ENCODE assay signal across 8 mouse cellular contexts in genomic region chr16:10834911-10835587, GRCm38 (mm10). TPM values are rescaled to one million over a fixed set of nuclear protein-coding genes. Genes with fewer than 3 reads are reported as not detected.
DNase-seq lines count a peak whose midpoint lies in the region; ATAC-seq and TF ChIP-seq lines count a peak whose summit lies in the region.

Gene Rmi2 (plus strand): TSS chr16:10835059.

- H3K9me3 ChIP-seq in ES-Bruce4 (replicated peaks; ENCODE audit: control insufficient read depth, insufficient read depth, low read length, poor library complexity, severe bottlenecking), result no peaks in the 10 kb centered on the region
- H3K9me3 ChIP-seq in forebrain, embryonic 13.5 days (replicated peaks), result no peaks in the 10 kb centered on the region
- H3K9me3 ChIP-seq in liver, embryonic 16.5 days (replicated peaks; ENCODE audit: control insufficient read depth, low read length), result no peaks in the 10 kb centered on the region
- no peaks in the 10 kb centered on the region for H3K9me3 ChIP-seq in neural tube, embryonic 12.5 days
- no peaks in the 10 kb centered on the region for H3K9me3 ChIP-seq in stomach, postnatal 0 days (ENCODE audit: control insufficient read depth, low read length)

- H3K4me3 ChIP-seq in ES-Bruce4 (ENCODE audit: low read depth, low read length), result peak within 1 kb of the TSS; percentile 62
- H3K4me3 ChIP-seq in forebrain, embryonic 13.5 days, result peak within 1 kb of the TSS; percentile 88
- H3K4me3 ChIP-seq in liver, embryonic 16.5 days (ENCODE audit: low read depth, low read length), result peak within 1 kb of the TSS; percentile 89
- H3K4me3 ChIP-seq in neural tube, embryonic 12.5 days, result peak within 1 kb of the TSS; percentile 81
- H3K4me3 ChIP-seq in stomach, postnatal 0 days (ENCODE audit: low read depth, low read length), result peak within 1 kb of the TSS; percentile 69

- peak within 1 kb of the TSS; percentile 93 for H3K4me2 ChIP-seq in forebrain, embryonic 13.5 days
- H3K4me2 ChIP-seq in liver, embryonic 16.5 days (ENCODE audit: low read depth, low read length), result peak within 1 kb of the TSS; percentile 98
- peak within 1 kb of the TSS; percentile 99 for H3K4me2 ChIP-seq in neural tube, embryonic 12.5 days (replicated peaks)
- H3K4me2 ChIP-seq in stomach, postnatal 0 days (replicated peaks; ENCODE audit: low read depth), result peak within 1 kb of the TSS; percentile 96

- peak; percentile 50 for TF ChIP-seq POLR2A in ES-Bruce4 (IDR thresholded peaks at IDR 0.05; ENCODE audit: insufficient read depth, low read length)

- no peaks in the 10 kb centered on the region for H3K36me3 ChIP-seq in ES-Bruce4 (ENCODE audit: control insufficient read depth, insufficient read depth, low read length, poor library complexity, severe bottlenecking)
- no peaks in the 10 kb centered on the region for H3K36me3 ChIP-seq in forebrain, embryonic 13.5 days (ENCODE audit: poor library complexity, severe bottlenecking)
- H3K36me3 ChIP-seq in liver, embryonic 16.5 days (ENCODE audit: control insufficient read depth, insufficient read depth), result no peaks in the 10 kb centered on the region
- H3K36me3 ChIP-seq in neural tube, embryonic 12.5 days, result no peaks in the 10 kb centered on the region
- no peaks in the 10 kb centered on the region for H3K36me3 ChIP-seq in stomach, postnatal 0 days (ENCODE audit: control insufficient read depth, insufficient read depth, low read length)

- H3K27me3 ChIP-seq in ES-Bruce4 (ENCODE audit: control insufficient read depth, insufficient read depth, low read length, poor library complexity, severe bottlenecking), result no peaks in the 10 kb centered on the region
- peaks cover 5% of the 10 kb centered on the region; the same call in 1 of the 2 replicates for H3K27me3 ChIP-seq in forebrain, embryonic 13.5 days
- H3K27me3 ChIP-seq in liver, embryonic 16.5 days (ENCODE audit: control insufficient read depth, insufficient read depth, low read depth, low read length), result no peaks in the 10 kb centered on the region
- no peaks in the 10 kb centered on the region for H3K27me3 ChIP-seq in neural tube, embryonic 12.5 days (replicated peaks)
- no peaks in the 10 kb centered on the region for H3K27me3 ChIP-seq in stomach, postnatal 0 days (ENCODE audit: control insufficient read depth, insufficient read depth, low read length)

- TF ChIP-seq CTCF in ES-Bruce4 (IDR thresholded peaks at IDR 0.05; ENCODE audit: low read depth, low read length), result no peak
- no peak for TF ChIP-seq CTCF in stomach, postnatal 0 days (IDR thresholded peaks at IDR 0.05; ENCODE audit: low read depth)

- no peaks in the 10 kb centered on the region for H3K4me1 ChIP-seq in ES-Bruce4 (ENCODE audit: control insufficient read depth, insufficient read depth, low read length)
- H3K4me1 ChIP-seq in forebrain, embryonic 13.5 days, result peaks cover 31% of the 10 kb centered on the region
- peaks cover 19% of the 10 kb centered on the region for H3K4me1 ChIP-seq in liver, embryonic 16.5 days (ENCODE audit: control insufficient read depth, low read depth, low read length)
- H3K4me1 ChIP-seq in neural tube, embryonic 12.5 days, result peaks cover 8% of the 10 kb centered on the region; the same call in 1 of the 2 replicates
- H3K4me1 ChIP-seq in stomach, postnatal 0 days (replicated peaks; ENCODE audit: control insufficient read depth, insufficient read depth), result peaks cover 6% of the 10 kb centered on the region; the same call in 1 of the 2 replicates

- no peak within 1 kb of the TSS for H3K27ac ChIP-seq in ES-Bruce4 (ENCODE audit: insufficient read depth, low read length)
- H3K27ac ChIP-seq in forebrain, embryonic 13.5 days, result peak within 1 kb of the TSS; percentile 57; the same call in 1 of the 2 replicates
- H3K27ac ChIP-seq in liver, embryonic 16.5 days (ENCODE audit: low read length), result peak within 1 kb of the TSS; percentile 88
- H3K27ac ChIP-seq in neural tube, embryonic 12.5 days, result no peak within 1 kb of the TSS
- peak within 1 kb of the TSS; percentile 86 for H3K27ac ChIP-seq in stomach, postnatal 0 days (replicated peaks)

- intact Hi-C loops in heart, postnatal 10 days (cut with DNase I), result no loop called here

- 0% methylated on average over 40 of the region's 69 CpGs for WGBS in forebrain, embryonic 13.5 days
- under 1% methylated on average over 69 of the region's 69 CpGs for WGBS in large intestine, adult 2 months
- WGBS in liver, embryonic 16.5 days (ENCODE audit: insufficient replicate concordance), result under 1% methylated on average over 49 of the region's 69 CpGs
- under 1% methylated on average over 69 of the region's 69 CpGs for WGBS in neural tube, embryonic 12.5 days
- under 1% methylated on average over 52 of the region's 69 CpGs for WGBS in stomach, postnatal 0 days

- ATAC-seq in forebrain, embryonic 13.5 days, result peak; percentile 98
- peak; percentile 98 for ATAC-seq in liver, embryonic 16.5 days (ENCODE audit: low read depth)
- peak; percentile 93 for ATAC-seq in neural tube, embryonic 12.5 days (ENCODE audit: low FRiP score, low read depth)
- peak; percentile 90 for ATAC-seq in stomach, postnatal 0 days (ENCODE audit: low FRiP score, low TSS enrichment)

- DNase-seq in c-Kit-positive CD71-positive TER-119-positive erythroid progenitor cells, embryonic 14.5 days (ENCODE audit: low spot score), result peak; percentile 82
- DNase-seq in heart, postnatal 10 days, result peak; percentile 90 to 91
- peak; percentile 57 for DNase-seq in large intestine, adult 2 months (ENCODE audit: low read depth, low spot score)
- DNase-seq in stomach, postnatal 0 days (ENCODE audit: low spot score), result peak; percentile 91

- H3K9ac ChIP-seq in ES-Bruce4 (ENCODE audit: low read depth, poor library complexity, severe bottlenecking), result peak within 1 kb of the TSS; percentile 48
- H3K9ac ChIP-seq in forebrain, embryonic 13.5 days, result peak within 1 kb of the TSS; percentile 81
- peak within 1 kb of the TSS; percentile 84 for H3K9ac ChIP-seq in liver, embryonic 16.5 days (ENCODE audit: low read depth, low read length)
- peak within 1 kb of the TSS; percentile 71 for H3K9ac ChIP-seq in neural tube, embryonic 12.5 days
- H3K9ac ChIP-seq in stomach, postnatal 0 days (ENCODE audit: low read length), result peak within 1 kb of the TSS; percentile 76

- TF ChIP-seq EP300 in ES-Bruce4 (IDR thresholded peaks at IDR 0.05; ENCODE audit: insufficient read depth, low read depth, low read length), result no peak
- no peak for TF ChIP-seq EP300 in stomach, postnatal 0 days (optimal IDR thresholded peaks at IDR 0.05)

RNA-seq across cellular contexts. Expression of gene Rmi2, which starts in this region (rescaled TPM):
- 3.7 and 3.8 TPM in 2 replicates for polyA plus RNA-seq in ES-Bruce4 (2011; ENCODE audit: insufficient read depth, insufficient read length, low read depth, missing spikeins)
- 2.6 and 3.3 TPM in 2 replicates for polyA plus RNA-seq in forebrain, embryonic 13.5 days (2015; fragmentation: Nextera tagmentation; extraction: Ambion mirVana)
- 1 to 10 TPM; 2.0 TPM for total RNA-seq in heart, postnatal 10 days (2021)
- polyA plus RNA-seq in large intestine, adult 2 months (2012; rRNA removed), result 2.2 and 2.6 TPM in 2 replicates
- polyA plus RNA-seq in liver, embryonic 16.5 days (2015; fragmentation: Nextera tagmentation; extraction: Ambion mirVana), result 1.2 and 1.5 TPM in 2 replicates
- 1.9 and 2.8 TPM in 2 replicates for polyA plus RNA-seq in neural tube, embryonic 12.5 days (2016; fragmentation: Nextera tagmentation; extraction: Ambion mirVana)
- polyA plus RNA-seq in stomach, postnatal 0 days (2015; fragmentation: Nextera tagmentation; extraction: Ambion mirVana), result 0.76 and 1.1 TPM in 2 replicates

Comparison
In these comparisons a context has a peak if more than half of its experiments do, and no peak if none do; other contexts are left out.
1. H3K27ac ChIP-seq: peak in forebrain, embryonic 13.5 days (single experiment), liver, embryonic 16.5 days (single experiment) and stomach, postnatal 0 days (single experiment); none in ES-Bruce4 (single experiment) and neural tube, embryonic 12.5 days (single experiment).
2. Peak in every context shown above with its lines, with median percentiles within 50 percentile points of each other: H3K4me3 ChIP-seq, H3K9ac ChIP-seq, DNase-seq, ATAC-seq and H3K4me2 ChIP-seq.